Comparison of ENCODE assay signal across 8 mouse cellular contexts in genomic region chr1:52120191-52120590, GRCm38 (mm10). TPM values are rescaled to one million over a fixed set of nuclear protein-coding genes. Genes with fewer than 3 reads are reported as not detected.
A peak's percentile ranks its signal among the peaks of the same experiment; 100 is the strongest.
DNase-seq lines count a peak whose midpoint lies in the region; ATAC-seq and TF ChIP-seq lines count a peak whose summit lies in the region.

No protein-coding gene starts in this region.

- no peak overlapping the region for H3K27ac ChIP-seq in lung, embryonic 14.5 days (ENCODE audit: low read depth)
- no peak overlapping the region for H3K27ac ChIP-seq in hindbrain, postnatal 0 days

- no peaks in the 10 kb centered on the region for H3K27me3 ChIP-seq in lung, embryonic 14.5 days (ENCODE audit: insufficient read depth, low read length)
- no peaks in the 10 kb centered on the region for H3K27me3 ChIP-seq in hindbrain, postnatal 0 days (ENCODE audit: insufficient read depth, low read length)

- ATAC-seq in lung, embryonic 14.5 days (ENCODE audit: insufficient read depth): no peak
- no peak for ATAC-seq in hindbrain, postnatal 0 days
- ATAC-seq in granulocyte monocyte progenitor cell, adult 5-6 weeks (replicated peaks; ENCODE audit: poor library complexity, severe bottlenecking): no peak

- no peaks in the 10 kb centered on the region for H3K9me3 ChIP-seq in lung, embryonic 14.5 days (ENCODE audit: low read depth, low read length)
- no peaks in the 10 kb centered on the region for H3K9me3 ChIP-seq in hindbrain, postnatal 0 days (ENCODE audit: low read length)

- TF ChIP-seq CTCF in lung, embryonic 14.5 days (IDR thresholded peaks at IDR 0.05; ENCODE audit: low read depth): no peak
- no peak for TF ChIP-seq CTCF in hindbrain, postnatal 0 days (IDR thresholded peaks at IDR 0.05; ENCODE audit: low read depth)

- H3K9ac ChIP-seq in lung, embryonic 14.5 days: peak overlapping the region; percentile 62
- H3K9ac ChIP-seq in hindbrain, postnatal 0 days (replicated peaks; ENCODE audit: low read length): peak overlapping the region; percentile 56

- peak overlapping the region; percentile 75 for H3K4me2 ChIP-seq in lung, embryonic 14.5 days
- H3K4me2 ChIP-seq in hindbrain, postnatal 0 days (ENCODE audit: low read depth, low read length): peak overlapping the region; percentile 96

- H3K36me3 ChIP-seq in lung, embryonic 14.5 days (ENCODE audit: insufficient read depth): peaks cover 6% of the 10 kb centered on the region; the same call in 1 of the 2 replicates
- H3K36me3 ChIP-seq in hindbrain, postnatal 0 days (ENCODE audit: insufficient read depth, low read length): no peaks in the 10 kb centered on the region

- peak overlapping the region; percentile 73 for H3K4me3 ChIP-seq in lung, embryonic 14.5 days (ENCODE audit: low read depth, low read length)
- peak overlapping the region; percentile 62 for H3K4me3 ChIP-seq in hindbrain, postnatal 0 days (ENCODE audit: low read length)

- no peak for DNase-seq in lung, embryonic 14.5 days
- no peak for DNase-seq in lung, postnatal 10 days
- DNase-seq in c-Kit-negative CD71-positive TER-119-positive erythroid progenitor cells, embryonic 14.5 days (ENCODE audit: low read depth, low spot score): peak; percentile 4
- no peak for DNase-seq in hindbrain, postnatal 0 days (ENCODE audit: low spot score)
- peak; percentile 40 for DNase-seq in naive thymus-derived CD4-positive, alpha-beta T cell, adult 2 months (ENCODE audit: low read depth)
- no peak for DNase-seq in layer of hippocampus, postnatal 25 days (ENCODE audit: extremely low spot score in 1 of 2, low spot score in 1 of 2)
- DNase-seq in gastrocnemius, postnatal 10 days: no peak

- peaks cover 4% of the 10 kb centered on the region; the same call in 1 of the 2 replicates for H3K4me1 ChIP-seq in lung, embryonic 14.5 days (ENCODE audit: insufficient read depth)
- no peaks in the 10 kb centered on the region; the same call in 1 of the 2 replicates for H3K4me1 ChIP-seq in hindbrain, postnatal 0 days (ENCODE audit: insufficient read depth, low read length)

- 24% methylated on average over 10 of the region's 10 CpGs for WGBS in lung, embryonic 14.5 days
- 41% methylated on average over 10 of the region's 10 CpGs for WGBS in hindbrain, postnatal 0 days

RNA-seq across cellular contexts. Expression of gene Stat1, which starts 1.0 kb away (rescaled TPM):
- 21.4 and 23.5 TPM in 2 replicates for polyA plus RNA-seq in lung, embryonic 14.5 days (2014; fragmentation: Nextera tagmentation; extraction: Ambion mirVana)
- total RNA-seq in hindbrain, postnatal 0 days (2014; rRNA removed): 25.3 and 25.7 TPM in 2 replicates
- polyA plus RNA-seq in hindbrain, postnatal 0 days (2015; fragmentation: Nextera tagmentation; extraction: Ambion mirVana): 16.6 and 17.0 TPM in 2 replicates
- 34.7 and 65.5 TPM in 2 replicates for total RNA-seq in granulocyte monocyte progenitor cell, adult 5-6 weeks (2014; fragmentation: Nextera tagmentation)
- 51.1 and 52.7 TPM in 2 replicates for total RNA-seq in granulocyte monocyte progenitor cell, adult 5-6 weeks (2017)
- 10 to 100 TPM; 17.4 to 19.9 TPM for total RNA-seq in layer of hippocampus, postnatal 25 days (2021)
- 10 to 100 TPM; 12.5 to 15.4 TPM for total RNA-seq in gastrocnemius, postnatal 10 days (2021)

Comparison
In these comparisons a context has a peak if more than half of its experiments do, and no peak if none do; other contexts are left out.
1. DNase-seq: peak in c-Kit-negative CD71-positive TER-119-positive erythroid progenitor cells, embryonic 14.5 days (single experiment) and naive thymus-derived CD4-positive, alpha-beta T cell, adult 2 months (single experiment); none in lung, embryonic 14.5 days (single experiment), lung, postnatal 10 days (single experiment), hindbrain, postnatal 0 days (single experiment), layer of hippocampus, postnatal 25 days (0 of 2) and gastrocnemius, postnatal 10 days (single experiment).